Mouse (Mus musculus): ENCODE results near the gene Derl3.

Derl3 gene

DNA sequence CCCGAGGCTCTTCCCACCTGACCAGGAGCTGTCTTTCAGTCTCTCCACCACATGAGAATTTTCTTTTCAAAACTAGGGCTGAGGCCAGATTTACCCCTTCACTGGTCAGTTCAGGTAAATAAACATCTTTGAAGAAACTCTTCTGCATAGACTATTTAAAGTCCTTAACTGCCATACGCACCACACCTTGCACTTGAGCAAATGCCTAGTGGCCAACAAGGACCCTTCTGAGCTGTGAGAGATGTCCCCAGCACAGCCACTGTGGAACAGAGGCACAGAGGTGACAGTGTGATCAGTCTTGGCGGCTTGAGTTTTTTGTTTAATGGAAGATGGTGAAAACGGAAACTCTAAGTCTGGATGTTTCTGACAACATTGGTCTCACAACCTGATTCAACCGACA, 25.8 kb downstream of the Derl3 start:
- DNase-seq: no peak

DNA sequence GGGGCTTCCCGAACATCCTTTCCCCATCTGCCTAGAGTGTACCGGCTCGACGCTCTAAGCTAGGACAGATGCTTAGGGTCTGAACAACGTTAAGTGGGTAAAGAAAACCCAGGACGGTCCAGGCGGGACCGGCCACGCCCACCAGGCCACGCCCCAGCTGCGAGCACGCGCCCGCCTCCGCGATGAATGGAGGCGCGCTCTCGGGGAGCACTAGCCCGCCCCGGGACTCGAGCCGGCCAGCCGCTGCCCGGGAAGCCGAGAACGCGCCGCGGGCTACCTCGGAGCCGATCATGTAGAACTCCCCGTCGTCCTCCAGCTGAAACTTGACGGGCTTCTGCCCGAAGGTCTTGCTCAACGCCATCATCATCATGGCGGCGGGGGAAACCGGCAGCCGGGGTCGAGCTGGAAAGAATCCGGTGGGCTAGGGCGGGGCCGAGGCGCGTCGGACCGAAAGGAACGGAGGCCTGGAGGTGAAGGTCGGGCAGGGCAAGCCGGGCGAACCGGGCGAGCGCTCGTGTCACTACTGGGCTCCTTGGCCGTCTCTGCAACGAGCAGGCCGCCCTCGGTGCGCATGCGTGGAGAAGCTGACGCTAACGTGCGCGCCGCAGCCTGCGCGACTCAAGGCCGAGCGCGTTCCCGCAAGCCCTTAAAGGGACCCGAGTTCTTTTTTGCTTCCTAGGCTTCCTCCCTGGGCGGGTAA, 28.0 kb downstream of the Derl3 start, which contains the start of gene Smarcb1:
Gene Smarcb1, minus strand, starts transcription at position 592 of the 700 bp plus-strand sequence.
- peak; percentile 91 to 94 for DNase-seq

DNA sequence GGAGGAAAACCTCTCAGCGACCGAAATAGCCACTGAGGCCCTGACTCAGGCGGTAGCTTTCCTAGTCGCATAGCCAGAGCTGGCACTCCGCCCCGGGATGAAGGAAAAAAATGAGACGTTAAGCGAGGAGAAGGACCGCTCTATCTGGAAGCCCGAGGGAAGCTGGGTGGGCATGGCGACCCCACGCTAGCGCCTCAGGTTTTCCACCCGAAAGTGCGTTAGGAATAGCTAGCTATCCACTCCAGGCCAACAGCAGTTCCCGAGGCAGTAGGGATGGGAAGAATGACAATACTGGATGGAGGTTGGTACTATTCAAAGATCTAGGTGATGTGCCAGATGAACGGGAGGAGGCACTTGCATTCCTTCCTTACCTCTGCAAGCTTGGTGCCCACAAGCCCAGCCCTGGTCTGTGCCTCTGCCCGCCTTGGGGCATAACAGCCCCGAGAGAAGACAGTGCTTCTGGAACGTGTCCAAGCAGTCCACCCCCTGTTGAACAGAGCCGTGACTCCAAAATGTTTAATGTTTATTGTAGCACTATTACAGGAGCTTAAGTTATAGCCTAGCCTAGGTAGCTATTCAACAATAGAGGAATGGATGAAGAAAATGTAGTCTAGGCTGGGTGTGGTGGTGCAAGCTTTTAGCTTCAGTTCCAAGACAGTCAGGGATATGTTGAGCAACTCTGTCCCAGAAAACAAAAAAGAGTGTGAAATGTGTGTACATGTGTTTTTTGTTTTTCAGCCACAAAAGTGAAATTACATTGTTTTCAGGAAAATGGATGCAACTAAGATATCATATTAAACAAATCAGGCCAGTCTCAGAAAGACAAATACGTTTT, 28.7 kb downstream of the Derl3 start:
- peak in 1 of 2 experiments; percentile 26 for DNase-seq

DNA sequence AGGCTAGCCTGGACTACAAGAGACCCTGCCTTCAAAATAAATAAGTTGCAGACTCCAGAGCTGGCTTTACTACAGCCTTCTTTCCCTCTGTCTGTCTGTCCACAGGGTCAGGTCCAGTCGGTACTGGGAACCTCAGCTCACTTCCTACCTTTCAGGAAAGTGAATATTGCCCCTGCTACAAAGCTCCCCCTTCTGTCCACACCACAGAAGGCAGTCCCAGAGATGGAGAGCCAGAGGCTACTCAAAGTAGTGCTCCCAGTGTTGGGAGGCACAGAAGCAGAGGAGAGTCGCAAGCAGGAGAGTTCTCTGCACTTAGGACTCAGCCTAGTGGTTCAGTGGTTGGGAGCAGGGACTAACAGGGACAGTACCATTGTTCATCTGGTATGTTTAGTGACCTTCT, 31.1 kb downstream of the Derl3 start:
- DNase-seq: no peak

GRCm38 (mm10) chr10:75926396-75926795, 33.2 kb downstream of the Derl3 start:
- peak in 1 of 2 experiments; percentile 35 for DNase-seq

GRCm38 (mm10) chr10:75930304-75930703, 37.1 kb downstream of the Derl3 start:
- DNase-seq: no peak

- DNase-seq: no peak
These were observed 38.1 kb downstream of the Derl3 start for GRCm38 (mm10) chr10:75931311-75931710.

GRCm38 (mm10) chr10:75932081-75932678, 39.0 kb downstream of the Derl3 start:
- DNase-seq: peak; percentile 36 to 48

DNA sequence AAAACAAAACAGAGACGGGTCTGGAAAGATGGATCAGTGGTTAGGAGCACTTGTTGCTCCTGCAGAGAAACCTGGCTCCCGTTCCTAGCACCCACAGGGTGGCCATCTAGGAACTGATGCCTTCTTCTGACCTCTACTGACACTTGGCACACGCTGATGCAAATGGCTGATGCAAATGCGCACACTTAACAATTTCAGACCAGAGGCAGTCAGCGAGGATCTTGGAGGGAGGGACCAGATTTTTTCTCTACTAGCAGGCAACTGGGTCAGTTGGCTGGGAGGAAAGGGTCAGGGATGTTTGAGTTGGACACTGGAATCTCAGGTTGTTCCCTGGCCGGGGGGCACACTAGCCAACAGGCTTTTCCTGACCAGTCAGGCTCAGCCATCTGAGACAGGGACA, 39.7 kb downstream of the Derl3 start, which contains the start of gene Chchd10:
Gene Chchd10, plus strand, starts transcription at position 240 of the 400 bp plus-strand sequence.
- DNase-seq: no peak

DNA sequence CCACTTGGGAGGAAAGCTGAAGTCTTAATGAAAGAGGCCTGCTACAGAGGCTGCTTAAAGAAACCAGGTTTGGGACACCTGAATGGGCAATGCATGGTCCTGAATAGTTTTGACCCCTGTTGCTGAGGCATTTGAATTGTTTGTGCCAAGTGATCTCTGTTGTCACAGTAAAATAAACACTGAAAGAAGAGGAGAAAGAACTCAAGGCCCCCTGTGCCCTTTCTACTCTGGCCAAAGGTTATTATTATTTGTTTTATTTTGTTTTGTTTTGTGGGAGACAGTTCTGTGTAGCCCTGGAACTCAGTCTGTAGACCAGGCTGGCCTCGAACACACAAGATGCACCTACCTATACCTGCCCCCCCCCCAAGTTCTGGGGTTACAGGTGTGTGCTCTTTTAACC, 41.8 kb downstream of the Derl3 start:
- DNase-seq: no peak

- peak; percentile 60 to 65 for DNase-seq
These were observed 42.7 kb downstream of the Derl3 start, which contains the start of gene Mmp11 for GRCm38 (mm10) chr10:75935680-75936541. Mmp11 (minus strand) TSS chr10:75936496.

DNA sequence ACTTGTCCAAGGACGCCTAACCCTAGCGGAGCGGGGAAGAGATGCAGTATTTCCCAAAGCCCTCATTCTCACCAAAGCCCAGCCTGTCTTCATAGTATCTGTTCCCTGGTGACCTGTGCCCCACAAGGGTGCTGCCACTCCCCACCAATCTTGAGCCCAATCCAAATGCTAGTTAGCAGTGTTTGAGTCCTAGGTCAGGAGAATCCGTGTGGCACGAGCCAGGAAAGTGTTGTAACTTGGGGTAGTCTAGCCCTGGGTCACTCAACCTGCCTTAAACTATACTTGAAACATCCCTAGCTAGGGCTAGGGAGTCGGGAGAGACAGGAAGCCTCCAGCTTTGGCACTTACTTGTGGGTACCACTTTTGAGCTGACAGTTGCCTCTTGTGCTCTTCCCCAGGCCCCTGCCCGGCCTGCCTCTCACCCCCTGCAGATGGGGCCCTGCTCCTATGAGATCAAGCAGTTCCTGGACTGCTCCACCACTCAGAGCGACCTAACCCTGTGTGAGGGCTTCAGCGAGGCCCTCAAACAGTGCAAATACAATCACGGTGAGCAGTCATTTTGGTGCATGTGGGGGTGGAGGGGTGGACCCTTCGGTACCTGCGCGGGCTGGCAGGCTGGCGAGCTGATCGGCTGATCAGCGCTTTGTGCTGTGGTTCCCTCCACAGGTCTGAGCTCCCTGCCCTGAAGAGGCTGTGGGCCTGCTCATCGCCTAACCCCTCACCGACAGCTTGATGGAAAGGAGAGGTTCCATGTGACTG, 43.9 kb downstream of the Derl3 start:
- DNase-seq: no peak

DNA sequence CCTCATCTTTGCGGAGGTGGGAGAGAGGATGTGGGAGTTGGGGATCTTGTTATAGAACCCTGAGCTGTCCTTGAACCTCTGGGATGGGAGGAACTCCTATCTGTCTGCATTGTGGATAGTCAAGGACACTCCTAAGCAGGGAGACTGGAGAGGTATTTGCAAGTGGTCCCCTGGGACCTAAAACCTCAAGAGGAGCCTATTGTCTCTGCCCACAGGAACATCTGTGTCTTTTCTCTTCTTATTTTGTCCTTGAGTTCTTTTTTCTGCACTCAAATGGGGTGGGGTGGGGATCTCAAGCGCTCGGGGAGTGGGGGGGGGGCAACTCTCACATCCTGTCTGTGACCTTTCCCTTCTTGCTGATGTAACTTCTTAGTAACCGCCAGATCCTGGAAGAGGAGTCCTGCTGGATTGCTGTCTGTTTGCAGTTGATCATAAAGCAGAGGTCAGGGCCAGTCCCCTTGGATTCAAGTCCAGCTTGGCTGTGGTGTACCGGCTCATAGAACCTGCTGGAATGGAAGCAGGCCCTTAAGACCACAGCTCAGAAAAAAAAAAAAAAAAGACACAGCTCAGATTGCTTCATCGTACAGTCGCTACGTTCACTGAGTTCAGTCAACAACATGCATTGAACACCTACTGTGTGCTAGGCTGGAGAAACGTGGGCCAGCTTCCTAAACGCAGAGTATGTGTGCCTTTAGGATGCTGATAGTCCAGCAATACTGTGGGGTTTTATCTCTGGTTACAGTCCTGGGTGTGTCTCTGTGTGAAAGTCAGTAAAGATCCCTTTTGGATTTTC, 44.8 kb downstream of the Derl3 start:
- DNase-seq: no peak

DNA sequence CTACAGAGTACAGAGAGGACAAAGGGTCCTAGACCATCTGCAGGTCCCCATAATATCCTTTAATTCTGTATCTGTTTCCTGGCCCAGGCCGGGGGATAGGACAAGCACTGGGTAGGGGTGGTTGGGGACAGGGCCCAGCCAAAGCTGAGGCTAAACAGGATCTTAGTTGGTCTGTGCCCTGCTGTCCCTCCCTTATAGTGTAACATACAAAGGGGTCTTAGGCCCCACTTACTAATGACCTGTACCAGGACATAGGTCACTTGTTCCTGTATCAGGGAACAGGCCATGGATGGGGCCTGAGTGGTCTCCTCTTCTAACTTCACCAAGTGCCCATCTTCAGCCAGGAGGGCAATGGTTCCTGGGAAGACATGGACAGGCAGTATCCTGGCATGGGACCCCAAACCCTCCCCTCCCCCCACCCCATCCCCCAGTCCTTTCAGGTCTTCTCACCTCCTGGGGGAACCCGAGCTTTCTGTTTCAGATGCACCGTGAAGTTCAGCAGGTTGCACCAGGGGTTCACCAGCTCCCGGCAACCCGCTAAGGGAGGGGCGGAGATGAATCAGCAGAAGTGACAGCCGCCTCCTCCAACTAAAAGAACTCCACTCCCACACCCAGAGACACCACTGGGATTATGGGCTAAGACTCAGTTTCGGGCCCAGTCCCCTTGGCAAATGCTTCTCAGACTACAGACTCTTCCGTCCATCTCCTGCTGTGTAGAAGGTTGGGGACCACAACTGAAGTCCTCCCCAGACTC, 46.4 kb downstream of the Derl3 start:
- no peak for DNase-seq

DNA sequence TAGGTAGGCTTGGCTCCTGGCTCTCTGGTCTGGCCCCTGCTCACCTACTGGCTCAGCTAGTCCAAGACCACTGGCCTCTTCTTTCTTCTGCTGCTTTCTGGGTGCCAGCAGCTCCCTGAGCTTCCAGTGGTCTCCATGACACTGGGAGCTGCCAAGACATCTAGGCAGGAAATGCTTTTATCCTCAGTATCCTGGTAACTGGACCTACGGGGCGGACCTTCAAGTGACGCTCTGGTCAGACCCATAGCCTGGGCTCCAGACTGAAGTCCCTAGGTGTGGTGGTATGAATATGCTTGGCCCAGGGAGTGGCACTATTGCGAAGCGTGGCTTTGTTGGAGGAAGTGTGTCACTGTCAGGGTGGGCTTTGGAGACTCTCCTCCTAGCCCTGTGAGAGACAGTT, 47.3 kb downstream of the Derl3 start, which contains the start of gene Gm867:
Gene Gm867, minus strand, starts transcription at position 153 of the 400 bp plus-strand sequence.
- no peak for DNase-seq

DNA sequence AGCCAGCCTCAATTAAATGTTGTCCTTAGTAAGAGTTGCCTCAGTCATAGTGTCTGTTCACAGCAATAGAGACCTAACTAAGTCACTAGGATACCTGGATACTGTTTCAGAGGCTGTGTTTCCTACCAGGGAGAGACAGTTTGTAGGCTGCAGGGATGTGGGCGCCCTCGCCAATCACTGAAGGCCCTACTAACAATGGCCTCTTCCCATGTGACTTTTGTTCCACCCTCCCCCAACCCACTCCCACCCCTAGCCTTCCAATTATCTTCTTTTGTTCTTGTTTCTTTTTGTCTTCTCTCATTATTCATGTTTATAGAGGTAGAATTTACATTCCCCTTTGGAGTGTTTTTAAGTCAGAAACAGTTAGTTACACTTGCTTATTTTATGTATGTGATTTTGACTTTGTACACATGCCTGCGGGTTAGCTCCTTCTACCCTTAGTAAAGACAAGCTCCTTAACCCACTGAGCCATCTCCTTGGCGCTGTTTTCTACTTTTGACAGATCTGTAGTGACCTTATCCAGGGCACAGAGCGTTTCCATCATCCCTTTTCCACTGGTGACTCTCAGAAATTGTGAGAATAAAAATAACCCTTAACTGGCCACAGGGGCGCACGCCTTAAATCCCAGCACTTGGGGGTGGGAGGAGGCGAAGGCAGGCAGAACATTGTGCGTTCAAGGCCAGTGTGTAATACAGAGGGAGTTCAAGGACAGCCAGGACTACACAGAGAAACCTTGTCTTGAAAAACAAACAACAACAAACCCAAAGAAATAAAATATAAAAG, 48.0 kb downstream of the Derl3 start:
- DNase-seq: no peak

GRCm38 (mm10) chr10:75942736-75943477, 49.7 kb downstream of the Derl3 start, which contains the start of gene Vpreb3:
Vpreb3 (plus strand) TSS chr10:75943057.
- DNase-seq: no peak

DNA sequence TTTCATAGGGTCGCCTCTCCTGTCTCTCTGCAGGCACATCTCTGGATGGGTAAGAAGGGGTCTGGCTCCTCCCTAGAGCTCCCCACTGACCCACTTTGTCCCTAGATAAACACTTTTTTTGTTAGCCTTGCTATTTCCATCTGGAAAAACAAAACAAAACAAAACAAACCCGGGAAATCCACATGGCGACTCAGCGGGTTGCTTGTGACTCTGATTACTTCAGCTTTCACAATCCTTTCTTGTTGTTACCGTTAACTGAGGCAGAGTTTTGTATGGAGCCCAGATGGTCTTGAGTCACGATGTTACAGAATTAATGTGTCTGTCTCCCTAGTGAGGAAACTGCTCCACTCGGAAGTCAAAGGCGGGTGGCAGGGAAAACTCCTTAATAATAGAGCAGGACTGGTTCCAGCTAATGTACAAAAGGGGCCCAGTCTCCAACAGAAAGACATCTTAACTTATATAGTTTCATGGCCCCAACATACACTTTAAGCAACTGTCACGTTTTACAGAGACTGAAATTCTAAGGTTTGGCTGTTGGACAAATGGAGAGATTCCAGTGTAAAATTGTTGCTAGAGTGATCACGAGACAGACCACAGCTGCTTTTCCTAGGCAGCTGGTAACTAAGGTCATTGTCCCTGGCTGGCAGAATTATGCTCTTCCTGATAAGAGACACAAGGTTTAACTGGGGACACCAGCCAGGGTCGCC, 51.0 kb downstream of the Derl3 start:
- DNase-seq: no peak
